Mouse (Mus musculus) embryonic facial prominence, embryonic 14.5 days (tissue): ENCODE results near the gene Mrto4. TPM values are rescaled to one million over a fixed set of nuclear protein-coding genes. Genes with fewer than 3 reads are reported as not detected.
"Not testable (repeated sequence)": the region's sequence is repeated elsewhere in the genome, so short reads cannot be mapped to it uniquely, and the experiment has no call there.

Experiments used
- ATAC-seq: fragments of 200-750 bp; cut with Nextera tagmentation; 2 replicates; pipeline ENCODE4 v1.8.0; 2017; ENCODE audit warnings: low read depth, moderate number of reproducible peaks, moderate TSS enrichment
- DNase-seq: peaks from one replicate; pipeline ENCODE4 v3.0.0-alpha.2; 2015; ENCODE audit warnings: low spot score
- H3K27ac ChIP-seq: fragments of 300-500 bp; sonication (generic); replicated peaks from 2 replicates; pipeline ENCODE4 v1.5.1; 2014; ENCODE audit warnings: low read depth, mild to moderate bottlenecking, low read length, moderate library complexity
- H3K27me3 ChIP-seq: fragments of 300-500 bp; sonication (generic); replicated peaks from 2 replicates; pipeline ENCODE4 v1.6.1; 2014; ENCODE audit warnings: low read length; ENCODE audit not compliant: control insufficient read depth, insufficient read depth
- H3K36me3 ChIP-seq: fragments of 300-500 bp; sonication (generic); 2 replicates; pipeline ENCODE4 v1.6.1; 2014; ENCODE audit warnings: low read length, mixed read lengths; ENCODE audit not compliant: control insufficient read depth, insufficient read depth
- H3K4me1 ChIP-seq: fragments of 300-500 bp; sonication (generic); 2 replicates; pipeline ENCODE4 v1.6.1; 2014; ENCODE audit warnings: antibody characterized with exemption, low read length; ENCODE audit not compliant: control insufficient read depth, insufficient read depth
- H3K4me2 ChIP-seq: fragments of 300-500 bp; sonication (generic); 2 replicates; pipeline ENCODE4 v1.6.1; 2014; ENCODE audit warnings: low read depth, mild to moderate bottlenecking, low read length, moderate library complexity, mixed read lengths
- H3K4me3 ChIP-seq: fragments of 300-500 bp; sonication (generic); 2 replicates; pipeline ENCODE4 v1.5.1; 2014; ENCODE audit warnings: low read depth, mild to moderate bottlenecking, low read length
- H3K9ac ChIP-seq: fragments of 300-500 bp; sonication (generic); 2 replicates; pipeline ENCODE4 v1.6.1; 2014; ENCODE audit warnings: low read depth, mild to moderate bottlenecking, low read length, moderate library complexity, mixed read lengths
- H3K9me3 ChIP-seq: fragments of 300-500 bp; sonication (generic); 2 replicates; pipeline ENCODE4 v1.6.1; 2016; ENCODE audit warnings: low read length; ENCODE audit not compliant: control insufficient read depth
- WGBS: fragments of 180-500 bp; shearing (Covaris S2); extraction: QIAGEN DNeasy Blood & Tissue Kit; methylation state at CpG from one replicate; pipeline ENCODE4 v1.1.7; 2014; 5-methylcytosine and 5-hydroxymethylcytosine counted together
- polyA plus RNA-seq: library from polyadenylated mRNA; unstranded; fragments of >200 nt; fragmentation: Nextera tagmentation; extraction: Ambion mirVana; gene quantifications from 2 replicates; pipeline ENCODE4 v1.2.1, GENCODE M21; 2014

Mrto4 gene
- 92.5 and 99.5 TPM in 2 replicates for polyA plus RNA-seq

- H3K4me1 ChIP-seq = peaks cover 9% of the 10 kb centered on the region
- ATAC-seq (peak; percentile 96), DNase-seq (peak; percentile 91)
- WGBS = under 1% methylated on average over 46 of the region's 64 CpGs
- H3K27me3 ChIP-seq = no peaks in the 10 kb centered on the region
- H3K27ac ChIP-seq = peak within 1 kb of the TSS; percentile 89
- H3K4me2 ChIP-seq = peak within 1 kb of the TSS; percentile 63
- peak within 1 kb of the TSS; percentile 68 for H3K4me3 ChIP-seq
- H3K36me3 ChIP-seq = peaks cover 49% of the 10 kb centered on the region
- H3K9me3 ChIP-seq = no peaks in the 10 kb centered on the region
- peak within 1 kb of the TSS; percentile 82 for H3K9ac ChIP-seq
Measured at GRCm38 (mm10) chr4:139351931-139352711, at the start of gene Mrto4, which contains the start of the genes Emc1 and Ubr4. Gene Mrto4 (minus strand): TSS chr4:139352576. Gene Emc1 (plus strand): TSS chr4:139352587. Gene Ubr4 (plus strand): TSS chr4:139352609.

- no peaks in the 10 kb centered on the region for H3K27me3 ChIP-seq
- H3K4me2 ChIP-seq = no peak overlapping the region
- H3K27ac ChIP-seq = no peak overlapping the region
- H3K9ac ChIP-seq = no peak overlapping the region
- no peaks in the 10 kb centered on the region for H3K9me3 ChIP-seq
- DNase-seq (no peak), ATAC-seq (no peak)
- 71% methylated on average over 5 of the region's 5 CpGs for WGBS
- H3K4me3 ChIP-seq = no peak overlapping the region
- peaks cover 93% of the 10 kb centered on the region for H3K36me3 ChIP-seq
- no peaks in the 10 kb centered on the region for H3K4me1 ChIP-seq
Measured at GRCm38 (mm10) chr4:139400487-139400886, 48.1 kb upstream of the Mrto4 start.

GRCm38 (mm10) chr4:139395431-139395830 is 43.1 kb upstream of the Mrto4 start:
- Histone ChIP-seq H3K4me1 (no peaks in the 10 kb centered on the region), H3K27me3 (no peaks in the 10 kb centered on the region), H3K36me3 (peaks cover 94% of the 10 kb centered on the region), H3K4me2 (no peak overlapping the region), H3K4me3 (no peak overlapping the region), H3K9ac (no peak overlapping the region), H3K27ac (no peak overlapping the region), H3K9me3 (no peaks in the 10 kb centered on the region)
- ATAC-seq = no peak
- WGBS = 76% methylated on average over 2 of the region's 2 CpGs
- no peak for DNase-seq

GRCm38 (mm10) chr4:139389557-139389956 is 37.2 kb upstream of the Mrto4 start:
- Histone ChIP-seq H3K4me2 (no peak overlapping the region), H3K27ac (no peak overlapping the region), H3K36me3 (peaks cover 53% of the 10 kb centered on the region), H3K9me3 (no peaks in the 10 kb centered on the region), H3K9ac (no peak overlapping the region), H3K4me3 (no peak overlapping the region), H3K27me3 (no peaks in the 10 kb centered on the region), H3K4me1 (no peaks in the 10 kb centered on the region)
- 67% methylated on average over 4 of the region's 4 CpGs for WGBS
- DNase-seq (no peak), ATAC-seq (no peak)

- H3K27me3 ChIP-seq = no peaks in the 10 kb centered on the region
- peak overlapping the region; percentile 67 for H3K27ac ChIP-seq
- H3K36me3 ChIP-seq = peaks cover 28% of the 10 kb centered on the region
- H3K4me1 ChIP-seq = peaks cover 2% of the 10 kb centered on the region; the same call in 1 of the 2 replicates
- H3K9ac ChIP-seq = no peak overlapping the region
- ATAC-seq = peak; percentile 74
- DNase-seq = peak; percentile 83
- WGBS = 57% methylated on average over 6 of the region's 6 CpGs
- H3K9me3 ChIP-seq = no peaks in the 10 kb centered on the region
- H3K4me2 ChIP-seq = no peak overlapping the region
- H3K4me3 ChIP-seq = no peak overlapping the region
Measured at GRCm38 (mm10) chr4:139386869-139387319, 34.5 kb upstream of the Mrto4 start.

- H3K4me1 ChIP-seq, H3K9me3 ChIP-seq, H3K9ac ChIP-seq, ATAC-seq, DNase-seq, H3K27me3 ChIP-seq, H3K4me3 ChIP-seq, H3K4me2 ChIP-seq: not testable (repeated sequence)
- peaks cover 18% of the 10 kb centered on the region; the same call in 1 of the 2 replicates for H3K36me3 ChIP-seq
- WGBS = 91% methylated on average over 5 of the region's 5 CpGs
- 0 out of 2 replicates have a peak overlapping the region, but pooled peaks have one; percentile 15 for H3K27ac ChIP-seq
Measured at GRCm38 (mm10) chr4:139385841-139386240, 33.5 kb upstream of the Mrto4 start.

GRCm38 (mm10) chr4:139382231-139382630 is 29.9 kb upstream of the Mrto4 start:
- peaks cover 12% of the 10 kb centered on the region; the same call in 1 of the 2 replicates for H3K4me1 ChIP-seq
- no peaks in the 10 kb centered on the region for H3K27me3 ChIP-seq
- peaks cover 1% of the 10 kb centered on the region for H3K36me3 ChIP-seq
- H3K27ac ChIP-seq = no peak overlapping the region
- H3K4me3 ChIP-seq = peak overlapping the region; percentile 91; the same call in 1 of the 2 replicates
- H3K4me2 ChIP-seq = peak overlapping the region; percentile 94; the same call in 1 of the 2 replicates
- DNase-seq (no peak), ATAC-seq (no peak)
- 86% methylated on average over 7 of the region's 7 CpGs for WGBS
- no peak overlapping the region for H3K9ac ChIP-seq
- H3K9me3 ChIP-seq = no peaks in the 10 kb centered on the region

- H3K4me2 ChIP-seq = peak overlapping the region; percentile 94
- DNase-seq = no peak
- ATAC-seq = no peak
- peak overlapping the region; percentile 90 for H3K9ac ChIP-seq
- 46% methylated on average over 4 of the region's 4 CpGs for WGBS
- no peaks in the 10 kb centered on the region for H3K27me3 ChIP-seq
- H3K4me1 ChIP-seq = peaks cover 12% of the 10 kb centered on the region; the same call in 1 of the 2 replicates
- H3K36me3 ChIP-seq = peaks cover 9% of the 10 kb centered on the region
- no peak overlapping the region for H3K27ac ChIP-seq
- peak overlapping the region; percentile 91 for H3K4me3 ChIP-seq
- H3K9me3 ChIP-seq = no peaks in the 10 kb centered on the region
Measured at GRCm38 (mm10) chr4:139381452-139381845, 29.1 kb upstream of the Mrto4 start.
